Mouse (Mus musculus) stomach, embryonic 14.5 days (tissue): ENCODE results near the gene Ptger4. TPM values are rescaled to one million over a fixed set of nuclear protein-coding genes. Genes with fewer than 3 reads are reported as not detected.

Experiments used
- ATAC-seq: fragments of 200-750 bp; cut with Nextera tagmentation; 2 replicates; pipeline ENCODE4 v1.8.0; 2017; ENCODE audit warnings: low read depth, moderate TSS enrichment; ENCODE audit not compliant: insufficient number of reproducible peaks, insufficient read depth, low FRiP score
- H3K27ac ChIP-seq: fragments of 300-500 bp; sonication (generic); 2 replicates; pipeline ENCODE4 v1.5.1; 2014; ENCODE audit warnings: mild to moderate bottlenecking, low read length, moderate library complexity, mixed read lengths
- H3K27me3 ChIP-seq: fragments of 300-500 bp; sonication (generic); 2 replicates; pipeline ENCODE4 v1.6.1; 2014; ENCODE audit warnings: low read length, control low read depth, mixed read lengths; ENCODE audit not compliant: control insufficient read depth, insufficient read depth
- H3K36me3 ChIP-seq: fragments of 300-500 bp; sonication (generic); 2 replicates; pipeline ENCODE4 v1.6.1; 2014; ENCODE audit warnings: mild to moderate bottlenecking, control low read depth, low read length, moderate library complexity, mixed read lengths; ENCODE audit not compliant: control insufficient read depth, insufficient read depth
- H3K4me1 ChIP-seq: fragments of 300-500 bp; sonication (generic); 2 replicates; pipeline ENCODE4 v1.6.1; 2014; ENCODE audit warnings: low read length, control low read depth, mixed read lengths; ENCODE audit not compliant: control insufficient read depth, insufficient read depth
- H3K4me2 ChIP-seq: fragments of 300-500 bp; sonication (generic); replicated peaks from 2 replicates; pipeline ENCODE4 v1.6.1; 2014; ENCODE audit warnings: low read depth, low read length, control low read depth
- H3K4me3 ChIP-seq: fragments of 300-500 bp; sonication (generic); 2 replicates; pipeline ENCODE4 v1.5.1; 2014; ENCODE audit warnings: low read depth, low read length, control low read depth
- H3K9ac ChIP-seq: fragments of 300-500 bp; sonication (generic); replicated peaks from 2 replicates; pipeline ENCODE4 v1.6.1; 2014; ENCODE audit warnings: low read depth, mild to moderate bottlenecking, control low read depth, low read length, moderate library complexity, mixed read lengths
- H3K9me3 ChIP-seq: fragments of 300-500 bp; sonication (generic); 2 replicates; pipeline ENCODE4 v1.6.1; 2016; ENCODE audit warnings: low read depth, low read length, control low read depth; ENCODE audit not compliant: control insufficient read depth
- WGBS: fragments of 180-500 bp; shearing (Covaris S2); extraction: QIAGEN DNeasy Blood & Tissue Kit; methylation state at CpG from one replicate; pipeline ENCODE4 v1.1.7; 2014; 5-methylcytosine and 5-hydroxymethylcytosine counted together
- polyA plus RNA-seq: library from polyadenylated mRNA; unstranded; fragments of >200 nt; fragmentation: Nextera tagmentation; extraction: Ambion mirVana; gene quantifications from 2 replicates; pipeline ENCODE4 v1.2.1, GENCODE M21; 2014

Gene Ptger4
- polyA plus RNA-seq: 5.1 and 5.8 TPM in 2 replicates

GRCm38 (mm10) chr15:5243959-5244905 is at the start of gene Ptger4:
TSS of gene Ptger4 (minus strand) at chr15:5244187.
- no peak within 1 kb of the TSS for H3K27ac ChIP-seq
- H3K27me3 ChIP-seq: no peaks in the 10 kb centered on the region
- WGBS: under 1% methylated on average over 60 of the region's 61 CpGs
- H3K4me2 ChIP-seq: peak within 1 kb of the TSS; percentile 100
- H3K9ac ChIP-seq: peak within 1 kb of the TSS; percentile 21; the same call in 1 of the 2 replicates
- peak within 1 kb of the TSS; percentile 60 for H3K4me3 ChIP-seq
- H3K36me3 ChIP-seq: no peaks in the 10 kb centered on the region
- H3K9me3 ChIP-seq: no peaks in the 10 kb centered on the region
- peak; percentile 96 for ATAC-seq
- peaks cover 12% of the 10 kb centered on the region; the same call in 1 of the 2 replicates for H3K4me1 ChIP-seq

- no peaks in the 10 kb centered on the region for H3K9me3 ChIP-seq
- H3K36me3 ChIP-seq: no peaks in the 10 kb centered on the region
- H3K4me1 ChIP-seq: no peaks in the 10 kb centered on the region
- H3K27me3 ChIP-seq: no peaks in the 10 kb centered on the region
- H3K9ac ChIP-seq: no peak overlapping the region
- ATAC-seq: no peak
- H3K4me3 ChIP-seq: no peak overlapping the region
- H3K4me2 ChIP-seq: no peak overlapping the region
- H3K27ac ChIP-seq: no peak overlapping the region
- WGBS: 84% methylated on average over 8 of the region's 8 CpGs
Measured at GRCm38 (mm10) chr15:5288412-5288811, 44.4 kb upstream of the Ptger4 start.

- Histone ChIP-seq H3K36me3 (no peaks in the 10 kb centered on the region), H3K4me1 (no peaks in the 10 kb centered on the region), H3K9ac (no peak overlapping the region), H3K27me3 (no peaks in the 10 kb centered on the region), H3K27ac (no peak overlapping the region), H3K4me2 (no peak overlapping the region), H3K4me3 (no peak overlapping the region), H3K9me3 (no peaks in the 10 kb centered on the region)
- no peak for ATAC-seq
- 88% methylated on average over 5 of the region's 5 CpGs for WGBS
Measured at GRCm38 (mm10) chr15:5287072-5287471, 43.1 kb upstream of the Ptger4 start.

- 89% methylated on average over 2 of the region's 2 CpGs for WGBS
- Histone ChIP-seq H3K36me3 (no peaks in the 10 kb centered on the region), H3K4me3 (no peak overlapping the region), H3K27me3 (no peaks in the 10 kb centered on the region), H3K27ac (no peak overlapping the region), H3K4me2 (no peak overlapping the region), H3K4me1 (no peaks in the 10 kb centered on the region), H3K9ac (no peak overlapping the region), H3K9me3 (no peaks in the 10 kb centered on the region; the same call in 1 of the 2 replicates)
- no peak for ATAC-seq
Measured at GRCm38 (mm10) chr15:5281316-5281715, 37.3 kb upstream of the Ptger4 start.

GRCm38 (mm10) chr15:5279831-5280230 is 35.8 kb upstream of the Ptger4 start:
- Histone ChIP-seq H3K27ac (no peak overlapping the region), H3K4me1 (no peaks in the 10 kb centered on the region), H3K9ac (no peak overlapping the region), H3K27me3 (no peaks in the 10 kb centered on the region), H3K36me3 (no peaks in the 10 kb centered on the region), H3K9me3 (no peaks in the 10 kb centered on the region; the same call in 1 of the 2 replicates), H3K4me2 (no peak overlapping the region), H3K4me3 (no peak overlapping the region)
- 69% methylated on average over 4 of the region's 4 CpGs for WGBS
- no peak for ATAC-seq

- H3K9me3 ChIP-seq: no peaks in the 10 kb centered on the region; the same call in 1 of the 2 replicates
- H3K4me3 ChIP-seq: no peak overlapping the region
- H3K27ac ChIP-seq: no peak overlapping the region
- H3K36me3 ChIP-seq: no peaks in the 10 kb centered on the region
- H3K4me2 ChIP-seq: no peak overlapping the region
- no peaks in the 10 kb centered on the region for H3K27me3 ChIP-seq
- H3K9ac ChIP-seq: no peak overlapping the region
- ATAC-seq: no peak
- H3K4me1 ChIP-seq: no peaks in the 10 kb centered on the region
Measured at GRCm38 (mm10) chr15:5278525-5278924, 34.5 kb upstream of the Ptger4 start.

GRCm38 (mm10) chr15:5273981-5274380 is 30.0 kb upstream of the Ptger4 start:
- H3K36me3 ChIP-seq: no peaks in the 10 kb centered on the region
- H3K9ac ChIP-seq: no peak overlapping the region
- no peaks in the 10 kb centered on the region for H3K4me1 ChIP-seq
- 72% methylated on average over 1 of the region's 1 CpGs for WGBS
- no peak for ATAC-seq
- H3K4me2 ChIP-seq: no peak overlapping the region
- no peaks in the 10 kb centered on the region; the same call in 1 of the 2 replicates for H3K9me3 ChIP-seq
- no peak overlapping the region for H3K4me3 ChIP-seq
- no peaks in the 10 kb centered on the region for H3K27me3 ChIP-seq
- no peak overlapping the region for H3K27ac ChIP-seq

GRCm38 (mm10) chr15:5266095-5266494 is 22.1 kb upstream of the Ptger4 start:
- Histone ChIP-seq H3K4me1 (no peaks in the 10 kb centered on the region), H3K9me3 (no peaks in the 10 kb centered on the region), H3K27ac (no peak overlapping the region), H3K27me3 (no peaks in the 10 kb centered on the region), H3K9ac (no peak overlapping the region), H3K4me2 (no peak overlapping the region), H3K36me3 (no peaks in the 10 kb centered on the region), H3K4me3 (no peak overlapping the region)
- no peak for ATAC-seq
- 59% methylated on average over 3 of the region's 3 CpGs for WGBS
